Mouse (Mus musculus) thymus, postnatal 0 days (tissue): ENCODE results near the gene Klk14. TPM values are rescaled to one million over a fixed set of nuclear protein-coding genes. Genes with fewer than 3 reads are reported as not detected.
"Not testable (repeated sequence)": the region's sequence is repeated elsewhere in the genome, so short reads cannot be mapped to it uniquely, and the experiment has no call there.

Experiments used
- DNase-seq: peaks from one replicate; pipeline ENCODE4 v3.0.0-alpha.2; 2015; ENCODE audit warnings: low spot score
- polyA plus RNA-seq: library from polyadenylated mRNA; unstranded; fragments of >200 nt; fragmentation: Nextera tagmentation; extraction: Ambion mirVana; gene quantifications from 2 replicates; pipeline ENCODE4 v1.2.1, GENCODE M21; 2015

Klk14 gene
- polyA plus RNA-seq: 0.17 and 0.18 TPM in 2 replicates

- no peak for DNase-seq
Measured at GRCm38 (mm10) chr7:43690118-43690517, at the start of gene Klk14. Gene Klk14 (plus strand): TSS chr7:43690418.

GRCm38 (mm10) chr7:43642587-43642986, 47.6 kb upstream of the Klk14 start:
- DNase-seq: no peak

- DNase-seq: no peak
Measured at GRCm38 (mm10) chr7:43643046-43643652, 47.1 kb upstream of the Klk14 start.

GRCm38 (mm10) chr7:43652683-43653082, 37.5 kb upstream of the Klk14 start:
- DNase-seq: no peak

- DNase-seq: no peak
Measured at GRCm38 (mm10) chr7:43654519-43654918, 35.7 kb upstream of the Klk14 start.

- DNase-seq: no peak
Measured at GRCm38 (mm10) chr7:43656232-43656631, 34.0 kb upstream of the Klk14 start.

GRCm38 (mm10) chr7:43660002-43660401, 30.2 kb upstream of the Klk14 start, which contains the start of gene Siglece:
Gene Siglece (minus strand): TSS chr7:43660161.
- DNase-seq: no peak

GRCm38 (mm10) chr7:43662804-43663203, 27.4 kb upstream of the Klk14 start:
- no peak for DNase-seq

- DNase-seq: not testable (repeated sequence)
Measured at GRCm38 (mm10) chr7:43667221-43667620, 23.0 kb upstream of the Klk14 start.

- DNase-seq: peak; percentile 56
Measured at GRCm38 (mm10) chr7:43668582-43668981, 21.6 kb upstream of the Klk14 start.

GRCm38 (mm10) chr7:43671064-43671808, 19.0 kb upstream of the Klk14 start:
- DNase-seq: no peak

- DNase-seq: peak; percentile 92
Measured at GRCm38 (mm10) chr7:43671809-43672580, 18.2 kb upstream of the Klk14 start, which contains the start of gene Ctu1. Gene Ctu1 (plus strand): TSS chr7:43672016.

GRCm38 (mm10) chr7:43672581-43673260, 17.5 kb upstream of the Klk14 start:
- DNase-seq: no peak

- no peak for DNase-seq
Measured at GRCm38 (mm10) chr7:43675091-43675490, 15.1 kb upstream of the Klk14 start.

- DNase-seq: peak; percentile 16
Measured at GRCm38 (mm10) chr7:43678517-43678916, 11.7 kb upstream of the Klk14 start.

GRCm38 (mm10) chr7:43680960-43681359, 9.3 kb upstream of the Klk14 start:
- peak; percentile 53 for DNase-seq

GRCm38 (mm10) chr7:43682511-43682910, 7.7 kb upstream of the Klk14 start:
- not testable (repeated sequence) for DNase-seq

GRCm38 (mm10) chr7:43685088-43685487, 5.1 kb upstream of the Klk14 start:
- no peak for DNase-seq

GRCm38 (mm10) chr7:43710031-43710430, 19.8 kb downstream of the Klk14 start:
- DNase-seq: no peak

- DNase-seq: no peak
Measured at GRCm38 (mm10) chr7:43712267-43712666, 22.0 kb downstream of the Klk14 start, which contains the start of gene Klk13. Gene Klk13 (plus strand): TSS chr7:43712567.

GRCm38 (mm10) chr7:43712917-43713316, 22.7 kb downstream of the Klk14 start:
- DNase-seq: no peak
